Mouse (Mus musculus): ENCODE measurements around the gene Gm10273.
"Not testable (repeated sequence)": the region's sequence is repeated elsewhere in the genome, so short reads cannot be mapped to it uniquely, and the experiment has no call there.

Gm10273 gene

DNA sequence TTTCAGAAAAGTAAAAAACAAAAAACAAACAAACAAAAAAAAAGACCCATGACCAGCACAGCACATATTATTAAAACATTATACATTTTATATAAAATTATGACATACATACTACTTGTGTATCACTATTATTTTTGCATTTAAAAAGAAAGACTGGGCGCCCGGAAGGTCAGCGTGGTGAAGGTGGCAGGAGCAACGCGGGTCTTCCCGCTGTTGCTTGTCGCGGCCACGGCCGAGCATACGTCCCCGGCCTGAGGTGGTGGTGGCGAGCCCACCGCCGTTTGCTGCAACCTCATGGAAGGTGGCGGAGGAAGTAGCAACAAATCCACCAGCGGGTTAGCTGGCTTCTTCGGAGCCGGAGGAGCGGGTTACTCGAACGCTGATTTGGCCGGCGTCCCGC, at the start of gene Gm10273:
Gene Gm10273 (plus strand): TSS at position 172 of the 400 bp plus-strand sequence.
- DNase-seq (ENCODE audit: low read depth, low spot score): not testable (repeated sequence)

DNA sequence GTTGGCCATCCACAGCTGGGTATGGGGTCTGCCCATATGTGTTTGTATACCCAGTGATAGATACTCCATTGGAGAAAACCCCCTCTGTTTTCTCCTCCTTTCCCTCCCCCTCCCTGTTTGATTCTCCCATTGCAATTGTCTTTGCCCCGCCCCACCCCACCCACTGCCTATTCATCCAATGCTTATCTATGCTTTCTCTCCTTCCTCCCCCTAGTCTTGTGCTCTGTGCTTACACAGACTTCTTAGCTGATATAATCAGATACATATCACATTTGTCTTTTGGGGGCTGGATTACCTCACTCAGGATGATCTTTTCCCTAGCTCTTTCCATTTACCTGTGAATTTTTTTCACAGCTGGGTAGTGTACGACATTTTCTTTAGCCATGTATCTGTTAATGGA, 48.9 kb upstream of the Gm10273 start:
- no peak for DNase-seq (ENCODE audit: low read depth, low spot score)

DNA sequence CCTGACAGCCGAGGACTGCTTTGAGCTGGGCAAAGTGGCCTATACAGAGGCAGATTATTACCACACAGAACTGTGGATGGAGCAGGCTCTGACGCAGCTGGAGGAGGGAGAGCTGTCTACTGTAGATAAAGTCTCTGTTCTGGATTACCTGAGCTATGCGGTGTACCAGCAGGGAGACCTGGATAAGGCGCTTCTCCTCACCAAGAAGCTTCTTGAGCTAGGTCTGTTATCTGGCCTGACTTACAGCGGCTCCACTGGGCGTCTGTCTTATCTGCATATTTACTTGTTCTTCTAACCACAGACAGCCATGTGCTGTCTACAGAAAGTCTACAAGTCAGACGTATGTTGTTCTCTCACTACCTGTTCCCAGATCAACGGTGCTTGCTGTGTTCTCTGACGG, 47.2 kb upstream of the Gm10273 start:
- DNase-seq (ENCODE audit: low read depth, low spot score): no peak

DNA sequence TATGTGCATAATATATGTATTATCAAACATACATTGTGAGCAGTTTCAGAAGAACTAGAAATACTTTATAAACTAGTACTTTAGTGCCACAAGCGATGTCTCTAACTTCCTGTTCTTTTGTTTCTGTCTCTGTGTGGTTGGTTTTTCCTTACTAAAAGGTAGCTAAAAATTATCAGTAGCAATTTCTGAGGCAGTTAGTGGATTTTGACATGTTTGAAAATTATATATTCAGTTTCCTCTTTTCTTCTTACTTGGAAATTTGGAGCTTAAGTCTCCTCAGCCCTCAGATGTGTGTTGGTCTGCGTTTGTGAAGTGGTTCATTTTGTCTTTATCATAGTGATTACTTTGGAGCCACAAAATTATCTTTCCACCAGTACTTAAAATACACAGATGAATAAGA, 45.9 kb upstream of the Gm10273 start:
- DNase-seq (ENCODE audit: low read depth, low spot score): no peak

DNA sequence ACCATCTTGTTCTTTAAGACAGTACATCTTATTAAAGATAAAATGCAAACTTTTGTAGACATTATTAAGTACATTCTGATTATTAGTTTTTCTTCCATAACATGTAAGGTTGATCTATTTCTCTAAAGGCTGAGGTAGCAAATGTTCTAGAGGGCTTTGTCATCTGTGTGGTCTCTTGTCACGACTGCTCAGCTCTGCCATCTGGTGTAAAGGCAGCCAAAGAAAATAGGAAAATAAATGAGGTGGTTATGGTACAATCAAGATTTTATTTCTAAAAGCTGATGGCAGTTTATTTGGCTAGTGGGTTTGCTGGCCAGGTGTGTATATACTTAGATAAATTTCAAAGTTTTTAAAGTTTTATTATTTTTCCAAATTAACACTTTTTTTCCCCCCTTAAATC, 42.4 kb upstream of the Gm10273 start:
- DNase-seq (ENCODE audit: low read depth, low spot score): no peak

DNA sequence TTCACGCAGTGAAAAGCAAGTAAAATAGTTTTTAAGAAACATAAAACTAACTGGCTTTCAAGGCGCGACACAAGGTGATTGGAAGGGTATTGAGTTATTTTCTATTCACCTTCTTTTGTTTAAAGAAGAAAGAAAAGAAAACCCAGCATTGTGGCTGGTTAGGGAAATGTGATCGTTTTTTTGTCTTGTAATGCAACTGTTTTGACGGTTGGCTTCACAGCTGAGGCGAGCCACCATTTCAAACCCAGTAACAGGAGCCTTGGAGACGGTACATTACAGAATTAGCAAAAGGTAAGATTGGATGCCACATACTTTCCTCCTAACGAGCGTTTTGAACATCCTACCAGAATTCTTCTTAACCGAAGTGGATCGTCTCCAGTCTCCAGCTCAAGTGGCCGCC, 41.3 kb upstream of the Gm10273 start:
- DNase-seq (ENCODE audit: low read depth, low spot score): peak; percentile 76

DNA sequence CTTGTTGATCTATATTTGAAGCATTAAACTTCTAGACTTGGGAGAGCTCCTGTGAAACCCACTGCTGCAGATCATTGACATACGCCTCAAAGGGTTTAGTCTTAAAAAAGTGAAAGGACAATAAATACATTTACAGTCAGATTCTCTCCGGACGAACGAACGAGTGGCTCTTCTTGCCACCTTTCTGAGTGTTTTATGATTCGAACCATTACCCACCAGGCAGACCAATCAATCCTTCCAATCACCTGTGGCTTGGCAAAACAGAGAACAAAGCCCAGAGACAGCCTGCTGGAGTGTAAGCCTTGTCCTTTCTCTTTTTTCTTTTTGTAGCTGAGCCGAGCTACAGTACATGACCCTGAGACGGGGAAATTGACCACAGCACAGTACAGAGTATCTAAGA, 40.4 kb upstream of the Gm10273 start:
- DNase-seq (ENCODE audit: low read depth, low spot score): peak; percentile 39

DNA sequence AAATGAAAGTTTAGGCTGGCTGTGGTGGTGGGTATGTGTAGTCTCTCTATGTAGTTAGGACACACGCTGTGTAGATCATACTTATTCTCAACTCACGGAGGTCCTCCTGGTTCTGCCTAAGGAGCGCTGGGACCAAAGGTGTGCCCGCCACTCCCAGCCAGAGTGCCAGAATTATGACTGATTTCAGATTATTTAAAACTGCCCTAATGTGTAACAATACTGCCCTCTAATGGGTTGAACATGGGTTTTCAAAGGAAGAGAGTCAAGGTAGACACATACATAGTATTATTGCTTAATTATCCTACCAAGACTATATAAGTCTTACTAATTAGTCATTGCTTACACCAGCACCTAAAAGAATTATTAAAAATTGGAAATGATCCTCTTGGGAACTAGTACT, 36.7 kb upstream of the Gm10273 start:
- DNase-seq (ENCODE audit: low read depth, low spot score): no peak

DNA sequence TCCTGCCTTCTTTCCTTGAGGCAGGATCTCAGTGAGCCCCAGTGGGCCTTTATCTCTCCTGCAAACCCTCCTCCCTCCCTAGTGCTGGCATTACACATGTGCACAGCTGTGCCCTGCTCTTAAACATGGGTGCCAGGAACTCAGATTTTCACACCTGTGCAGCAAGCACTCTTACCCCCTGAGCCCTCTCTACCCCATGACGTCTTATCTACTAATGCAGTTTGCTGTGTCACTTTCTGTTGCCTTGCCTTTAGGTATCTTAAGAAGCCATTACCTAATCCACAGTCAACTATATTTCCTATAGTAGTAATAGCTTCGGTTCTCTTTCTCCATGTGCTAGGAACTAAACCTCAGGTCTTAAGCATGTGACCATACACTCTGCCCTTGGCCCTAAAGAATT, 32.2 kb upstream of the Gm10273 start:
- DNase-seq (ENCODE audit: low read depth, low spot score): no peak

DNA sequence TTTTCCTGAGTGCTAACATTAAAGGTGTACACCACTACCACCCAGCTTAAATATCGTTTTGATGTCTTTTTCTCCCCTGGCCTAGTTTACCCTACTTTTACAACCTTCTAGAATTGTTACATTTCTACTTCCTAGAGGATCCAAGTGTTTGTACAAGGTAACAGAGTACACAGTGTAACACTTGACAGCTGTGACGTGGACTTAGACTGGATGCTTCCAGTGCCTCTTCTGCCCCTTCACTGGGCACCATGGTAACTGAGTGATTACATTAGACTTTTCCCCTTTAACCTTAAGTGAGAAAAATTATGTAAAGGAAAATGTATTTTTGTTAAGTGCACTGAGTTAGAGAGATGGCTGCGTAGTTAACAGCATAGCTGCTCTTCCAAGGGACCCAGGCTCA, 30.9 kb upstream of the Gm10273 start:
- DNase-seq (ENCODE audit: low read depth, low spot score): no peak

DNA sequence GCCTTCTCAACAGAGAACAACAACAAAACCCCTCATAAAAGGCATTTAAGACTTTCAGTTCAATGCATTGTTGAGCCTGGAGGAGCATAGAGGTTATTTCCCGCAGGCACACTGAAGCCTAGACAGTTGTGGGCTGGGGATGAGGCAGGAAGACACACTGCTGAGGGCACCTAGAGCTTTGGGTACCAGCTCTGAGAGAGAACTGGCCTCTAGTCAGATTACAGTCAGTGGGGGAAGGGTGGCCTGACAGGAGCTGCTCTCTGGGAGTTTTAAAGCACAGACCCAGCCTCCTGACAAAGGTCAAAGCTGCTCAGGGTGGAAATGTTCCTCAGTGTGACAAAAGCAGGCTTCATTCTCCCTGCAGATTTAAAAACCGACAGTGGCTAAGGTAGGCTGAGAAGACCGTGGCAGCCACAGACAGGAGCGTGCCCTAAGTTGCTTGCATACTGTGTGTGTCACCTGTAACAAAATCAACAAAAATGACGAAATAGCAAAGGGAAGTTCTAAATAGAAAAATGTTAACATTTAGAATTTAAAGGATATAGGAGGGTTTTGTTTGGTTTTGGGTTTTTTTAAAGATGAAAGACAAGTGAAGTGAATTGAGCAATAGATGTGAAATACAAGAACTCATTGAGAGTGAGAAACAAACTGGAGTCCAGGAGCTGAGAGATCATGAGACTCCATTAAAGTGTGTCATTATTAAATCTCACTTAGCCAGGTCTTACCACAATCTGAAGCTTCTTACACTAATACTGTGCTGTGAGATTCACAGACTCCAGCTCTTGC, 29.4 kb upstream of the Gm10273 start:
- no peak for DNase-seq (ENCODE audit: low read depth, low spot score)

DNA sequence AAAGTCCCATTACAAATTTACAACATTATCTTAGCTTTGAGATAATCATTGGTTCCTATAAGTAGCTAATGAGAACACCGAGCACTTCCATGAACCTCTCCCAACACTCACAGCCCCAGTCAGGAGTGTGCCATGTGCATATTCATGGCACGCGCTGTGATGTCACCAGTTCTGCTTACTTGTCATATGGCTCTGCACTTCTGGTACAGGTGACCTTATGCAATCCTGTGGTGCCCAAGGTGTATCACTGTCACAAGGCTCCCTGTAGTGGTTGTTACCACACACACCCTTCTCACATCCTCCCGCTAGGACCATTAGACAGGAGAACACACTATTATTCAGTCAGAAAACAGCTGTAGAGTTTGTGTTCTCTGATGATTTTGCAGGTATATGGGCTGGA, 28.7 kb upstream of the Gm10273 start:
- no peak for DNase-seq (ENCODE audit: low read depth, low spot score)

DNA sequence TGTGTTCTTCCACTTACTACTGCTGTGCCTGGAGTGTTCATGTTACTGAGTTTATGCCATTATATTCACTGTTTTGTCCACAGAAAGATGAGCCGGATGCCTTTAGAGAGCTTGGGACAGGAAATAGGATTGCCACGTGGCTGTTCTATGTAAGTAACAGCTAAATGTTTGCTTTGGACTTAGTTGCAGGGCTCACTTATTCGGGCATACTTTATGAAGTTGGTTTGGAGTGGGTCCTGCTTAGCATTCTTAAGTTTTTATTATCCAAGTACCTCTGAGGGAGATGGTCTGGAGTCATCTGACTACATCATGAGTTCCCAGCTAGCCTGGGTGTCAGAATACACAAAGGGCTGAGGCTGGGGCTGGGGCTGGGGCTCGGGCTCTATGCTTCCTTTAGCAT, 28.2 kb upstream of the Gm10273 start:
- DNase-seq (ENCODE audit: low read depth, low spot score): no peak

DNA sequence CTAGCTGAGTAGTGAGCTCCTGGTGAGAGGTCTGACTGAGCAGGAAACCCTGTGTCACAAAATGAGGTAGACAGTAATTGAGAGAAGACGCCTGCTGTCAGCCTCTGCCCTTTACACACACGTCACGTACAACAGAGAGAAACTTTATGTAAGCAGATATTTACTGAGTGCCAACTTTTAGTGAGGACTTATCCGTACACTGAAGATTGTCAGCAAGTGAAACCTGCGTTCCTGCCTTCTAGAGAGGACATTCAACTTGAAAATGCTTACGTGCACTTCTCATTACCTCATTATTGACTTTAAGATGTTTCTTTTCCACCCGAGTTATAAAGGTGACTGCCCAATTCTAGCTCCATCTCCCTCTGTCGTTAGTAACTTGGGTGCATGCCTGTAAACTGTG, 26.7 kb upstream of the Gm10273 start:
- DNase-seq (ENCODE audit: low read depth, low spot score): no peak

DNA sequence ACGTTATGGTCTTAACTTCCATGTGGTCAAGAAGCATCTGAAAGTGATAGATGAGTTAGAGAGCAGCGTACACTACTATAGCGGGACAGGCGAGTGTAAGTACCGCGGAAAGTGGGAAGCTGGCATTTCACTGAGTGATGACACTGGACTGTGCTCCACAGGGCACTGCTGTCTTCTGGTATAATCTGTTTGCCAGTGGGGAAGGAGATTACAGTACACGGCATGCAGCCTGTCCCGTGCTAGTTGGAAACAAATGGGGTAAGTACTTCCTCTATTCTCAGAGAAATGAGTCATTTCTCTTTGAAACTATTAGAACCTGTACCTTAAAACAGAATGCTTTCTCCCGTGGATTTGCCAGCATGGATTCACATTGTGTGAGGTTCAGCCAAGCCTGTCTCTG, 26.0 kb upstream of the Gm10273 start:
- no peak for DNase-seq (ENCODE audit: low read depth, low spot score)

DNA sequence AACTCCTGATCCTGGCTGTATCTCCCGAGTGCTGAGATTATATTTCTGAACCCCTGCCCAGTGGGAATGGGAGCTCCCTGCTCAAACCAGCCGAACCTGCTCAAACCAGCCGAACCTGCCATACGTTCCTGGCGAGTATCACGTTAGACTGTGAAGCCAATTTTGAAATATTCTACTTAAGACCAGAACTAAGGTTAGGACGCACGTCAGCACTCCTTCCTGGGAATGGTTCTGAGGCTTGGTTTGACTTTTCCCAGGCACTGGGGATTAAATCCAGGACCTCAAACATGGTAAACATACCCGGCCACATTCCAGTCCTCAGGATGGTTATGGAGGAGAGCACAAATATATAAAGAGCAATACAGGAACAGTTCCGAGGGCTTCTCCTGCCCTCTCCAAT, 17.5 kb upstream of the Gm10273 start:
- no peak for DNase-seq (ENCODE audit: low read depth, low spot score)

DNA sequence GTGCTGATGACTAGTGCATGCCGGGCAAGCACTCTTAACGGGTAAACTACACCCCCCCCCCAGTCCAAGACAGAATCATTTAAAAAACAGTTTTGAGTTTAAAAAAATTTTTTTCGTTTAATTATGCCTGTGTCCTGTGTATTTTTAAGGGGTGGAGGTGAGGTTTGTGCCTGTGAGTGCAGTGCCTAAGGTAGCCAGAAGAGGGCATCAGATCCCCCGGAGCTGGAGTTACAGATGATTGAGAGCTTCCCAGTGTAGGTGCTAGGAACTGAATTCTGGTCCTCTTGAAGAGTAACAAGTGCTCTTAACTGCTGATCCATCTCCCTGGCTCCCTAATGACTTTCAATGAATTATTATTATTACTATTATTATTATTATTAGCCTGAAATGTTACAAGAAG, 16.7 kb upstream of the Gm10273 start:
- DNase-seq (ENCODE audit: low read depth, low spot score): peak; percentile 33

DNA sequence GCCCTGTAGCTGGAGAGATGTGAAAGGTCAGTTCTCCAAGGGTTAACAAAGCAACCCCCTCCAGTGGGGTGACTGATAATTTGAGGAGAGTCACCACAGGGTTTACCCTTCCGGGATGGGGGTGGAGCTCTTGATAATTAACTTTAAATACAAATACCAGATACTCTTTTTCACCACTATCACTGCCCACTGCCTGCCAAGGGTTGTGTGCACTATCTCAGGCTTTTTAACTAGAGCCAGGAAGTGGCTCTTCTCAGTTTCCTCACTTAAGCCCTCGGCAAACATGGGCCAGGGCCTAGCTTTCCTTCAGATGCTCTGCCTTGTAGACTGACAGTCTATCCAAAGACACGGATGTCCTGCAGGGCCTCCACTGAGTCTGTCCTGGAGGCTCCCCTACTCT, 15.5 kb upstream of the Gm10273 start:
- no peak for DNase-seq (ENCODE audit: low read depth, low spot score)

DNA sequence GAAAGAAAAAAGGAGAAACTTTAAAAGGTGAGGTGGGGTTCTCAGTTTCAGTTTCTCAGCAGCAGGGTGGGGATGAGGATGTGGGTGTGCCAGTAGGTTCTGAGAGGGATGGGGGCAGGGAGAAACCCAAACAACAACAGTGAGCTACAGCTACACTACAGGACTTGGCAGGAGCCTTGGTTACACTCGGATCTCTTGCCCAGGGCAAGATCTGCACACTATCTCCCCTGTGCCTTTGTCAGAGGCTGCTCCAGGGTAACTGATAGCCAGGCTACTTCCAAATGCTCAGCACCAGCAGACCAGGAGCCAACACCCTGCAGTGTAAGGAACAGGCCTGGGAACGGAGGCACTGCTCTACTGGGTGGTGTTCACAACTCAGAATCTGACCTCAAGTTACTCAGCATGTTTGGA, 15.0 kb upstream of the Gm10273 start:
- no peak for DNase-seq (ENCODE audit: low read depth, low spot score)

DNA sequence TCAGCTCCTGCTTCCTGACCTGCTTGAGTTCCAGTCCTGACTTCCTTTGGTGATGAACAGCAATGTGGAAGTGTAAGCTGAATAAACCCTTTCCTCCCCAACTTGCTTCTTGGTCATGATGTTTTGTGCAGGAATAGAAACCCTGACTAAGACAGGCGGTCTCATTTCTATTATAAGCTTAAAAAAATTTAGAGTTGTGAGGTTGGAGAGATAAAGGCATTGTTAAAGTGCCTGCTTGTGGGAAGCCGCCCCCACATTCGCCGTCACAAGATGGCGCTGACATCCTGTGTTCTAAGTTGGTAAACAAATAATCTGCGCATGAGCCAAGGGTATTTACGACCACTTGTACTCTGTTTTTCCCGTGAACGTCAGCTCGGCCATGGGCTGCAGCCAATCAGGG, 13.9 kb upstream of the Gm10273 start:
- not testable (repeated sequence) for DNase-seq (ENCODE audit: low read depth, low spot score)

DNA sequence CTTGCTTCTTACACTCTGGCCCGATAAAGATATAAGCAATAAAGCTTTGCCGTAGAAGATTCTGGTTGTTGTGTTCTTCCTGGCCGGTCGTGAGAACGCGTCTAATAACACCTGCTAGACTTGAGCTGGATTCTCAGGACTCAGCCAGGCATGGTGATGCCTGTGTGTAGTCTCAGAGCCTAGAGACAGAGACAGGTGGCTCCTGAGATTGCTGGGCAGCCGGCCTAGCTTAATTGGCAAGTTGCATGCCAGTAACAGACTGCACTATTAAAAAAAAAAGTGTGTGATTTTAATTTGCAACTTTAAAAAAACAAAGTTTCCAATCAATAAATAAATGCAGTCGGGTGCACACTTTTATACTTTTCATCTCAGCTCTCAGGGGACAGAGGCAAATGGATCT, 8.5 kb upstream of the Gm10273 start:
- no peak for DNase-seq (ENCODE audit: low read depth, low spot score)

DNA sequence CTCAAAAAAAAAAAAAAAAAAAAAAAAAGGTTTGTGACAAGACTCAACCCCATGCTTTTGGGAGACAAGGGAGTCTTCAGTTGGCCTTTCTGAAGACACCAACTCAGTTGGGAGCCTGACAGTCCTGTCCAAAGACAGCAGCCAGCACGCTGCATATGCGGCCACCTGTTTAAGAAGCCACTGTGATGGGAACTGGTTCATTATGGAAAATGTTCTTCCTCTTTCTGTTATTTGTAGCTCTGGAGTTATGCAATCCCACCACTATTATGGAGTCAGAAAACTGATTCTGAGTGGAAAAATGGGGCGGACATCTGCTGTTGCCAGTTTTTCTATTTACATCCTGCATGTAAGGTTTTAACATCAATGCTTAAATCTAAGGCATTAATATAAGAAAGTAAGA, 5.8 kb upstream of the Gm10273 start:
- DNase-seq (ENCODE audit: low read depth, low spot score): no peak

DNA sequence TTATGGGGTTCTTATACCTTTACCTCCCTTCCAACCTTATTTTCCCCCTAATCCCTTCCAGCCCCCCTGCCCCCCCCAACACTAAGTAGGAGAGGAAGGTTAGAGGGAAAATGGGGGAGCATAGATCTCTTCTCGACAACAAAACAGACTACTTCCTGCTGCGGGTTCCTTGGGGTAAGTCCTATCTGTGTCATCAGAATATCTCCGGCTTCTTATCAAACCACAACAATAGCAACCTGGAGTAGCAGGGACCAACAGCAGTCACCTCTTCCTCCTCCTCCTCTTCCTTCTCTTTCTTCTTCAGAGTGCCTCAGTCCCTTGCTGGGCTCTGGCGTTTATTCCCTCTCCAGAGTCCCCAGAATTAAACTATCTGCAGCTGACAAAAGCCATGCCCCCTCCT, 3.5 kb upstream of the Gm10273 start:
- no peak for DNase-seq (ENCODE audit: low read depth, low spot score)

Measured in ZHBTc4 (cell line).